Comparison of ENCODE assay signal across 15 mouse cellular contexts in genomic region chr11:34516971-34517370, GRCm38 (mm10).
"Had no signal": no experiment of that assay in that cellular context is flagged by ENCODE, and none has a peak within 500 bp of the region (broad histone marks: within the 10 kb centered on the region; RNA-seq: fewer than 3 reads in every experiment).

No protein-coding gene starts in this region.

- DNase-seq: liver, postnatal 0 days; lung, adult 2 months; lung, postnatal 14 days; lung, postnatal 36 days; right cerebral cortex, postnatal 14 days; thymus, adult 2 months; thymus, postnatal 25 days; thymus, postnatal 4 days had no signal

- H3K9me3 ChIP-seq: megakaryocyte, embryonic 14.5 days; midbrain, embryonic 12.5 days; midbrain, embryonic 15.5 days; neural tube, embryonic 12.5 days; stomach, embryonic 15.5 days had no signal

- H3K4me1 ChIP-seq: neural tube, embryonic 12.5 days; stomach, embryonic 15.5 days had no signal

- H3K4me3 ChIP-seq: megakaryocyte, embryonic 14.5 days; midbrain, embryonic 12.5 days; midbrain, embryonic 15.5 days; neural tube, embryonic 12.5 days; stomach, embryonic 15.5 days had no signal

- ATAC-seq: liver, postnatal 0 days; midbrain, embryonic 15.5 days had no signal

- H3K4me2 ChIP-seq: midbrain, embryonic 12.5 days; midbrain, embryonic 15.5 days; neural tube, embryonic 12.5 days; stomach, embryonic 15.5 days had no signal

- H3K36me3 ChIP-seq: midbrain, embryonic 12.5 days; midbrain, embryonic 15.5 days; neural tube, embryonic 12.5 days; stomach, embryonic 15.5 days had no signal

- H3K9ac ChIP-seq: liver, postnatal 0 days; midbrain, embryonic 12.5 days; midbrain, embryonic 15.5 days; neural tube, embryonic 12.5 days; stomach, embryonic 15.5 days had no signal

- H3K27ac ChIP-seq: macrophage; midbrain, embryonic 12.5 days; midbrain, embryonic 15.5 days; neural tube, embryonic 12.5 days; stomach, embryonic 15.5 days; stomach, postnatal 0 days had no signal

- H3K27me3 ChIP-seq: megakaryocyte, embryonic 14.5 days; midbrain, embryonic 12.5 days; midbrain, embryonic 15.5 days; neural tube, embryonic 12.5 days; stomach, embryonic 15.5 days had no signal
